Mouse (Mus musculus) cerebellum, postnatal 36 days (tissue): ENCODE measurements around the gene Gm10324.
"Not testable (repeated sequence)": the region's sequence is repeated elsewhere in the genome, so short reads cannot be mapped to it uniquely, and the experiment has no call there.

Source experiments
- DNase-seq, 2 experiments: peaks; one replicate each; pipeline ENCODE4 v3.0.0; 2021 to 2022; ENCODE audit warnings: mixed read lengths in 2 of 2

Gm10324 gene

DNA sequence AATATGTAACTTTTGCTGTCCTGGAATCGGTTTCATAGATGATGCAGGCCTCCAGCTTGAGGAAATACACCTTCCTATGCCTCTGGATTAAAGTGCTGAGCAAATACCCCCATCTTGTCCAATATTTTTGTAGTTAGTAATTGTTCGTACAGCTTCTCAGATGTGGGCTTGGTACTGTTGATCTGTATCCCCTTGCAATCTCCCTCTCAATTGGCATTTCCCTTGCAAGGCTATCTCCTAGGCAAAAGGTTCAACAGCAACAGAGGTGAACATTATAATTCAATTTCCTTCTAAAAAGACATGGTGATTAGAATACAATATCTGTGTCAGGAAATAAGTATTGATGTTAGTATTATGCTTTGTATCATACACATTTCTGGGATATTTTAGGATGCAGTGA lies at the start of gene Gm10324:
TSS of gene Gm10324 (plus strand) at position 301 of the 400 bp plus-strand sequence.
- DNase-seq = not testable (repeated sequence)
